Mouse (Mus musculus) 416B (cell line): ENCODE measurements around the gene Gm11111.
"Not testable (repeated sequence)": the region's sequence is repeated elsewhere in the genome, so short reads cannot be mapped to it uniquely, and the experiment has no call there.

Experiments used
- DNase-seq: peaks from one replicate; pipeline ENCODE4 v3.0.0; 2011; ENCODE audit warnings: low read depth

Gene Gm11111

GRCm38 (mm10) chr5:98552395-98552794, at the start of gene Gm11111:
Gene Gm11111 (plus strand): TSS chr5:98552695.
- DNase-seq, result no peak

GRCm38 (mm10) chr5:98516214-98516613, 36.3 kb upstream of the Gm11111 start:
- no peak for DNase-seq

GRCm38 (mm10) chr5:98520118-98520517, 32.4 kb upstream of the Gm11111 start:
- no peak for DNase-seq

- DNase-seq, result no peak
Observed at GRCm38 (mm10) chr5:98522270-98522977, 30.1 kb upstream of the Gm11111 start.

GRCm38 (mm10) chr5:98523050-98523449, 29.4 kb upstream of the Gm11111 start:
- no peak for DNase-seq

- DNase-seq, result no peak
Observed at GRCm38 (mm10) chr5:98523783-98524182, 28.7 kb upstream of the Gm11111 start.

GRCm38 (mm10) chr5:98541333-98541732, 11.2 kb upstream of the Gm11111 start:
- no peak for DNase-seq

GRCm38 (mm10) chr5:98550285-98550684, 2.2 kb upstream of the Gm11111 start:
- no peak for DNase-seq

GRCm38 (mm10) chr5:98550873-98551272, 1.6 kb upstream of the Gm11111 start:
- DNase-seq, result no peak

GRCm38 (mm10) chr5:98552811-98553601, 511 bp downstream of the Gm11111 start:
- DNase-seq, result no peak

GRCm38 (mm10) chr5:98561301-98561700, 8.8 kb downstream of the Gm11111 start:
- no peak for DNase-seq

- DNase-seq, result no peak
Observed at GRCm38 (mm10) chr5:98562806-98563205, 10.3 kb downstream of the Gm11111 start.

GRCm38 (mm10) chr5:98563801-98564200, 11.3 kb downstream of the Gm11111 start:
- no peak for DNase-seq

- DNase-seq, result no peak
Observed at GRCm38 (mm10) chr5:98566461-98567193, 14.1 kb downstream of the Gm11111 start.

- DNase-seq, result no peak
Observed at GRCm38 (mm10) chr5:98568481-98568880, 16.0 kb downstream of the Gm11111 start.

GRCm38 (mm10) chr5:98569029-98569513, 16.6 kb downstream of the Gm11111 start:
- DNase-seq, result no peak

GRCm38 (mm10) chr5:98572392-98572791, 19.9 kb downstream of the Gm11111 start:
- no peak for DNase-seq

GRCm38 (mm10) chr5:98574711-98575470, 22.4 kb downstream of the Gm11111 start:
- DNase-seq, result no peak

GRCm38 (mm10) chr5:98575471-98575834, 23.0 kb downstream of the Gm11111 start:
- DNase-seq, result no peak

GRCm38 (mm10) chr5:98576538-98576937, 24.0 kb downstream of the Gm11111 start:
- not testable (repeated sequence) for DNase-seq

GRCm38 (mm10) chr5:98578398-98578797, 25.9 kb downstream of the Gm11111 start:
- DNase-seq, result no peak

- DNase-seq, result no peak
Observed at GRCm38 (mm10) chr5:98580811-98581210, 28.3 kb downstream of the Gm11111 start.
